Mouse (Mus musculus): ENCODE measurements at regions not wholly inside any gene's neighbourhood (a gene's known extent, or its start where the extent isn't known, plus 50 kb on each side); places are given as distances from the start of the nearest gene placed in this dataset.

DNA sequence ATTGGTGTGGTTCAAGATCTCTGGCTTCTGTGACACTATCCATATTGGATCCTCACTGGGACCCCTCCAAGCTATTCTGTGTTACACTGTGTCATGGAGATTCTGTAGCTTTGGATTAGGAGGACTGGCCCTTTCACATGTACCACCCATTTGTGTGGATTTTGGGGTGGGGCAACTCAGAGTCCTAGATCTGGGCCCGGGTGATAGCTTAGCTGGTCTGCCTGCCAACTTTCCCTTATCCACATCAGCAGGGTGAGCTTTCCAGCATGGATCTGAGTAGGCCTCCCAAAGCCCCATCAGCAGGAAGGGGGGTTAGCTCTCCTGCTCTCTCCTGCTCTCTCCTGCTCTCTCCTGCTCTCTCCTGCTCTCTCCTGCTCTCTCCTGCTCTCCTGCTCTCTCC, 152.3 kb downstream of the Spata18 start:
- no peak for ATAC-seq

- ATAC-seq: no peak
Measured at GRCm38 (mm10) chr5:73804556-73805230, 153.5 kb downstream of the Spata18 start.

DNA sequence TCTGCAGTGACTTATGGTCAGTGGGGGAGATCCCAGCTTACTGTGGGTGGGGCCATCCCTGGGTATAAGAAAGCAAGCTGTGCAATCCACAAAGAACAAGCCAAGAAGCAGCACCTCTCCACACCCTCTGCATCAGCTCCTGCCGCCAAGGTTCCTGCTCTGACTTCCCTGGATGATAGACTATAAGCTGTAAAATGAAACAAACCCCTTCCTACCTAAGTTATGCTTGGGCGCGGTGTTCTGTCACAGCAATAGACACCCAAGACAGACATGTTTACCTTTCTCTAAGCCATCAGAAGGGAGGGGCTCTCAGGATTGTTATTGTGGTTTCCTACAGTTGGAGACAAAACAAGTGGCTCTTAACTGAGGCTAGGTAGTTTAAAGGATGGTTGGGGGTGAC, 159.5 kb downstream of the Spata18 start:
- ATAC-seq: no peak

GRCm38 (mm10) chr5:73811094-73811521, 159.9 kb downstream of the Spata18 start:
- no peak for ATAC-seq

- ATAC-seq: no peak
Measured at GRCm38 (mm10) chr5:73815752-73816151, 164.6 kb downstream of the Spata18 start.

DNA sequence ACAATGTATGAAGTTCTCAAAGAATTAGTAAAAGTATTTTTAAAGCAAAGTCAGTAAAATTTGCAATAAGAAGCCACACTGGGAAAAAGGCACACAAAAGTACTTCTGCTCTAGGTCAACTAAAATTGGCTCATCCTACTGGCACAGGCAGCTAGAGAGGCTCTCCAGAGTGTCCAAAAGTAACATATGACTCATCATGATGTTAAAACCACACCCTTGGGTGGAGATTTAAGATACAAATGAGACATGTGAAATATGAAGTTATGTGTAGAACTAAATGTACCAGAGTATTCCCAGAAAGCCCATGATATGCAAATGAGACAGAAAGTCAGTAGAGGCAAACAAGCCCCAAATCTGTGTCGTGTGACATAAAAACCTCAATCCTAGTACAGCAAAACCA, 166.0 kb downstream of the Spata18 start:
- ATAC-seq: no peak

DNA sequence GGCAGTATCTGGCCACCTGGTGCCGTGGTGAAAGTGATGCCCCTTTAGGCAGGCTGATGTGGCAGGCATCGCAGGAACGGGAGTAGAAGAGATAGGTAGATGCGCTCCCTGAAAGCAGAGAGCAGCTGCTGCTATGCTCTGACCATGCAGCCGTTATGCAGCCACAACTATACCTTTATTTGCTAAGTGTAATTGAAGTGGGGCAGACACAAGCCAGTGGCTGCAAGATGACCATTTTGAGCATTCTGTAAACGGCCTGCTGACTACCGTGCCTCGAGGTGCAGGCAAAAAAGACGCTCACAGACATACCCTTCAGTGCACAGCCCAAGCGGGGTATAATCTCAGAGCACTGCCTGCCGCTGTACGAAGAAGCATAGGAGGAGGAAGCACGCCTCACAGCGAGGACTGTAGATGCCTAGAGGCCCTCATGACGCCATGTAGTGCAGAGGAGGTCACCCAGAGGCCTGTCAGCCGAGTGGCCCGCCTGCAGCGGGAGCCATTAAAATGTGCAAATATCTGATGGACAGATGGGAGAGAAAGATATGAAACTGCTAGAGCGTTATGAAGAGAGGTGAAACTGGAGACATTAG, 170.9 kb downstream of the Spata18 start:
- no peak for ATAC-seq

- no peak for ATAC-seq
Measured at GRCm38 (mm10) chr5:73823421-73823820, 172.2 kb downstream of the Spata18 start.

DNA sequence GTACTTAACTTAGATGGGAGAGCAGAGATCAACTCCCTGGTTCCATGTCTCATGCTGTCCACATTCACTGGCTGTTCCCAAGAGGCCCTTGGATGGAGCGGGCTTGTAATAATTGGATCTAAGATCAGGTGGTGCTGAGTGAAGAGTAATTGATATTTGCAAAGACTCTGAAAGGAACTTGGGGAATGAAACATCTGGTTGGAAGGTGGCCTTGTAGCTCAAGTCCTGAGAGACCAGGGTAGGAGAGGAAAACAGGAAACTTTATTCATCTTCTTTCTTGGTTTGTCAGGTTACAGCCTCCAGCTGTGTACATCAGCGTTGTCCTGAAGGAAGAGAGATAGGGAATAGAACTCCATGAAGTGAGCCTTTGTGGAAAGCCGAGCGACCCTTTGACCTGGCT, 175.8 kb downstream of the Spata18 start:
- no peak for ATAC-seq

GRCm38 (mm10) chr5:73833721-73834120, 182.5 kb downstream of the Spata18 start:
- ATAC-seq: no peak

DNA sequence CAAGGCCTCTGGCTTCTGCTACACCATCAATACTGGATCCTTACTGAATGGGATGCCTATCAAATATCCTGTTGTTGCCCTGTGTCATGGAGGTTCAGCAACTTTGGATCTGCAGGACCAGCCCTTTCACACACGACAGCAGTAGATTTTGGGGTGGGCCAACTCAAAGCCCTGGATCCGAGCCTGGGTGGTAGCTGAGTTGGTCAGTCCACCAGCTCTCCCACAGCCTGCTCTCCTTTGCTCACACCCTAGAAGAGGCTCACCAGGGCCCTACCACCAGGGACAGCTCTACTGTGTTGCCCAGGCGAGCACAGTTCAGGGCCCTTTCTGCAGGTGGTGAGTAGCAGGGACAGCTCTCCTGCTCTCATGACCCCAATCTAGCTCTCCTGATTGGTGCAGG, 192.6 kb downstream of the Spata18 start:
- ATAC-seq: no peak

- no peak for ATAC-seq
Measured at GRCm38 (mm10) chr5:73846096-73846782, 195.1 kb downstream of the Spata18 start.

- ATAC-seq: no peak
Measured at GRCm38 (mm10) chr5:73846783-73847151, 195.6 kb downstream of the Spata18 start.

- no peak for ATAC-seq
Measured at GRCm38 (mm10) chr5:73851501-73851900, 200.3 kb downstream of the Spata18 start.

GRCm38 (mm10) chr5:73854025-73854773, 203.0 kb downstream of the Spata18 start:
- ATAC-seq: peak; percentile 68

GRCm38 (mm10) chr5:73854774-73855371, 203.7 kb downstream of the Spata18 start:
- ATAC-seq: no peak

GRCm38 (mm10) chr5:73859320-73859719, 208.1 kb downstream of the Spata18 start:
- no peak for ATAC-seq

GRCm38 (mm10) chr5:73864138-73864761, 204.0 kb downstream of the Usp46 start:
- no peak for ATAC-seq

DNA sequence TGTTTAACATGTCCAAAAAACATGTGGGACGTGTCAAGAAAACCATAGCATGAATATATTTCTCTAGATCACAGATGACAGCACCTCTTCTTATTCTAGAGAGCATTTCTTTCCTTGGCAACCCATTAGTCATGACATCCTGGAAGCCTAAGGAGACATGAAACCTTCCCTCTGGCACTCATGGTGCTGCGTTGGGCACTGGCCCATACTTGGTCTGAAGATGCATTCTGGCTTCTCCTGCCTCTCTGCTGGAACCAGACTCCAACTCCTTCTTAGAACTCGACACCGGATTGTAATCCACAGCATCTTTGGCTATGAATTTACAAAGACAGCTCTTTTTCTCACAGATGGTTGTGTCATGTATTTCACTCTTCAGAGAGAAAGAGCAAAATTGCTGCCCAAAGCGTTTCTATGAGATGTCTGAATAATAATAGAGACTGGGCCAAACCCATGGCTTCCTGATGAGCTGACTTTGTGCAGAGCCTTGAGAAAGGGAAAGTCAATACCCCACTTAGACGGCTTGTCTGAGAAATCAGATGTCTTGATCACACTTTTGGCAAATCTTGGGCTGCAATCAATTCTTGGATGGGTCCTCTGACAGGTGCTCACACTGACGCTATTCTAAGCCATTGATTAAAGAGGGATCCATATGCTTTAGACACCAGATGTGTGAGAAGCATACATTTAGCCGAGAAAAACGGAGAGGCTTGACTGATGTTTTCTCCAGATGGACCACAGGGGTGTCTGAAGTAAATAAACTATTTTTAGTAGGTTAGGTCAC, 195.4 kb downstream of the Usp46 start:
- ATAC-seq: no peak

DNA sequence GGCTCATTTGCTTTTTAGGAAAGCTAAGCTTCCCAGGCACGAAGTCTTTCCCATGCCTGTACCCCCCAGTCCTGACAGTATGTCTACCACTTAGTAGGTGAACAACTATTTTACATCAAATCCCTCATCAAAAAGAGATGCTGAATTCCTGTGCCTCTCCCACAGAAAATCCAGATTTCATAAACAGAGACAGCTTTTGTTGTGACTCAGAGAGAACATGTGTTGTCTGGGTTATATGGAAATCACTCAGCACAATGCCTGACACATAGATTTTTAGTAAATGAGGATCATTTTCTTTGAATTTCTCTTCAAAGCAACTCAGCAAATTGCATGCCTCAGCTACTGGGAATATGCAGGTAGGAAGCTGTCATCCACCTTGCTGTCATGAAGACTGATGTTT, 193.5 kb downstream of the Usp46 start:
- no peak for ATAC-seq

- no peak for ATAC-seq
Measured at GRCm38 (mm10) chr5:73875847-73876246, 192.4 kb downstream of the Usp46 start.

DNA sequence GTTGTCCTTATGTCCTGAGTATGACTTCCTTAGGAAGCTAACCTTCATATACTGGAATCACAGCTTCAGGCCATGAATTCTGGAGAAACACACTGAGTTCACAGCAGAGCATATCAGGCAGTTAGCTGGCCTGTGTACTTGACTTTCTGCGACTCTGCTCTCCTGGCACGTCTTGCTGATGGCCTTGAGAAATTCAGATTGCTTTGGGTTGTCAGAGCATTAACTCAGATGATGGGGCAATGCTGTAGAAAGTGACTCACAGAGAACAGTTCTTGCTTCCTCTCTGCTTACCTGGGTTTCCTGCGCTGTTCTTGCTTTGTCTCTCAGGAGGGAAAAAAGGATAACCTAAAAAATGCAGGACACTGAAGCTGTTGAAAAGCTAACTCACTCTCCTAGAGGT, 187.3 kb downstream of the Usp46 start:
- no peak for ATAC-seq

Data from inflammation-experienced regulatory T-cells, adult 6 months (primary cell).